Mouse (Mus musculus): ENCODE results near the gene Obsl1.

DNA sequence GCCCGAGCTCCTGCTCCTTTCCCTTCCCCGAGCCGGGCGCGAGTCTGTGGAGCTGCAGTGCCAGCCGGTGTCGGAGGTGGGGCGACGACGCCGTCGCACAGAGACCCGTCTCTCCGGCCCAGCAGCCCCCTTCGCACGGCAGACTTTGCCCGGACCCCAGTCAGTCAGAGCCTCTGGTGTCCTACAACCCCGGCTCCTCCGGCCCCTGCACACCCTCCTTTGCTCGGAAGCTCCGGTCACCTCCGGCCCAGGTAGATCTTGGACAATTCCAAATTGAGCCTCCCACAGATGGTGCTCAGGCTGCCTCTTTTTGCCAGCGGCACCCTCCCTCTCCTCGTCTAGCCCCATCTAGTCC lies 26.6 kb downstream of the Obsl1 start:
- no peak for TF ChIP-seq CTCF (IDR thresholded peaks at IDR 0.05)
- TF ChIP-seq POLR2A (IDR thresholded peaks at IDR 0.05; ENCODE audit: insufficient read depth, low read depth, low read length), result no peak
- TF ChIP-seq EP300 (IDR thresholded peaks at IDR 0.05; ENCODE audit: insufficient read depth, low read depth, low read length), result no peak

All from heart, adult 2 months (tissue).